Mouse (Mus musculus): ENCODE data around the gene Cyp1b1. TPM values are rescaled to one million over a fixed set of nuclear protein-coding genes. Genes with fewer than 3 reads are reported as not detected.

The Cyp1b1 gene
- polyA plus RNA-seq, 1 experiment from 2014 or later = 2.1 TPM

DNA sequence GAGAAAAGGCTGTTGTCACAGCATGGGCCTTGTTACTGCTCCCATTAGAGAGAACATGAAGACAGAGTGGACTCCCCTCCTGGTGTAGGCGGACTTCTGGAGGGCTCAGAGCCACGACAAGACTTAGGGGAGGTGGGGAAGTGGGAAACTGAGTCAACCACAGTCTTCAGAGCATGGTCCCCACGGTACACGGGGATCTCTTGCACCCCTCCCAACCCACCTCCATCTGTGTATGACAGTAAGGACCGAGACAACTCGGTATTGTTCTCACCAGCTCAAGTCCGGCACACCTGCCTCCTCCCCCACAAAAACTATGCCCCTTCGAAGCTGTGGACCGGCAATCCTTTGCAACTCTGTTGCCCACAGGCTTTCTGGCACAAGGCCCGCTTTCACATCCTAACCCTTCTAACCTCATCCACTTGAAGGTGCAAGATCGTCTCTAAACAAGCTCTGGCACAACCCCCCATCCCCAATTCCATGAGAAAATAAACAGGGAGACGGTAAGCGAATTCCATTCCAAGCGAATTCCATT is 13.3 kb upstream of the Cyp1b1 start:
- H3K4me1 ChIP-seq (ENCODE audit: control insufficient read depth, insufficient read depth, low read length) = peaks cover 19% of the 10 kb centered on the region
- no peak for ATAC-seq (replicated peaks; ENCODE audit: insufficient number of reproducible peaks, low FRiP score, low TSS enrichment)
- H3K27ac ChIP-seq (ENCODE audit: low read depth, low read length) = peak overlapping the region; percentile 22; the same call in 1 of the 2 replicates
- H3K9me3 ChIP-seq (replicated peaks; ENCODE audit: control insufficient read depth, low read length) = no peaks in the 10 kb centered on the region
- no peaks in the 10 kb centered on the region for H3K27me3 ChIP-seq (ENCODE audit: control insufficient read depth, insufficient read depth, low read length)
- peak overlapping the region; percentile 24 for H3K4me3 ChIP-seq (ENCODE audit: low read depth, low read length)
- H3K4me2 ChIP-seq = peak overlapping the region; percentile 64
- 29% methylated on average over 14 of the region's 14 CpGs for WGBS (ENCODE audit: insufficient replicate concordance)
- H3K9ac ChIP-seq (ENCODE audit: low read depth, low read length) = 0 out of 2 replicates have a peak overlapping the region, but pooled peaks have one; percentile 8
- H3K36me3 ChIP-seq (ENCODE audit: control insufficient read depth, insufficient read depth, low read length) = no peaks in the 10 kb centered on the region

DNA sequence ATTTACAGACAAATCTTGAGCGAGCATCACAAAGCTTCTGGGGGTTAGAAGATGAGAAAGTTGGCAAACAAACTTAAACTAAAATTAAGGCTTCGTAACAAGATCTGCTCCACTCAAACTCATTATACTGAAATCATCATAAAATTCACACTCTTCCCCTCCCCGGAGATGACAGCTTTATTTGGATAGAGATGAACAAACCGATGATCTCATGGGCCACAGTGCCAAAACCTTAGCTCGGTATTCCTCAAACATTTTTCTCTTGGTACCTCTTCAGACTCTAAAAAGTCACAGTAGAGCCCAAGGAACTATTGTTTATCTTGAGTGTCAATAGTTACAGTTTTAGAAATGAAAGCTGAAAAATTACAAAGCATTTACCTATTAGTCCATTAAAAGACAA is 11.8 kb upstream of the Cyp1b1 start:
- Histone ChIP-seq H3K9ac (ENCODE audit: low read depth, low read length) (no peak overlapping the region), H3K36me3 (ENCODE audit: control insufficient read depth, insufficient read depth, low read length) (no peaks in the 10 kb centered on the region), H3K4me1 (ENCODE audit: control insufficient read depth, insufficient read depth, low read length) (peaks cover 19% of the 10 kb centered on the region), H3K4me2 (no peak overlapping the region), H3K27me3 (ENCODE audit: control insufficient read depth, insufficient read depth, low read length) (no peaks in the 10 kb centered on the region), H3K27ac (ENCODE audit: low read depth, low read length) (no peak overlapping the region), H3K4me3 (ENCODE audit: low read depth, low read length) (no peak overlapping the region), H3K9me3 (replicated peaks; ENCODE audit: control insufficient read depth, low read length) (no peaks in the 10 kb centered on the region)
- ATAC-seq (replicated peaks; ENCODE audit: insufficient number of reproducible peaks, low FRiP score, low TSS enrichment) = no peak
- WGBS (ENCODE audit: insufficient replicate concordance) = 83% methylated on average over 5 of the region's 5 CpGs

DNA sequence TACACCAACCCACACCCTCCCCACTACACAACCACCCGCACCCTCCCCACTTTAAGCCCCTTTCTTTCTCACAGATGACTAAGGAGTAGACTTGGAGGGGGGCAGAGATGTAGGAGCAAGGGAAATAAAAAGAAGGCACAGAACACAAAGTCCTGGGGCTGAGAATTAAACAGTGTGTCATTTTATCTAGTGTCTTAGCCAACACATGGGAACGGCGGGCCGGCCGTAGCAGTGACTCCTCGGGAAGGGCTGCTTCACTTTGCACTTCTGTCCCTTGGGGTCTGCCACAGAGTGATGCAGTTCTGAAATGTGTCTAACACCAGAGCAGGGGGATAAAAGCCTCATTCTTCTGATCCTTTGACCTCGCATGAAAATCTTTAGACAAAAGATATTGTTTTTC is 5.8 kb upstream of the Cyp1b1 start:
- ATAC-seq (replicated peaks; ENCODE audit: insufficient number of reproducible peaks, low FRiP score, low TSS enrichment) = no peak

DNA sequence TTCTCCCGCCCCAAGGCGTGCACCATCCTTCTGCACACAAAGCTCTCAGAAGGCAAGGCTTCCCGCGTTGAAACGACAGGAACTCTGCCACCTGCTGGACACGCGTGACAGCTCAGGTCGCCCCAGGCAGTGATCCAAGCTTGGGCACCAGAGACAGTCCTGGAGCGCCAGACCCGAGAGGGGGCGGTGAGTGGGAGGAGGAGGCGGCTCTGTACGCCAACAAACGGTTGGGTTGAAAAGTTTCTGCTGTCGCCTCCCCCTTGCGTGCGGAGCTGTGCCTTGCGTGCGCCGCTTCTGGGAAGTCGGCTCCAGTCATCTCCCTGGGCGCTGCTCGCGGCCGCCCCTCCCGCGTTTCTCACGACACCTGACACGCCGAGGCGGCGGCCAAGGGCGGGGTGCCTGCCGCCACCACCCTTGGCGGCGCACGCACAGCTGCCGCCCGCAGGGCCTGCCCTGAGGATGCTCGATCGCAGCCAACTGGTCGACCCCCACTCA is 835 bp upstream of the Cyp1b1 start:
- ATAC-seq (replicated peaks; ENCODE audit: insufficient number of reproducible peaks, low FRiP score, low TSS enrichment) = peak; percentile 75
- peak overlapping the region; percentile 48 for H3K4me3 ChIP-seq (ENCODE audit: low read depth, low read length)
- H3K4me1 ChIP-seq (ENCODE audit: control insufficient read depth, insufficient read depth, low read length) = peaks cover 23% of the 10 kb centered on the region
- peak overlapping the region; percentile 63 for H3K9ac ChIP-seq (ENCODE audit: low read depth, low read length)
- H3K27ac ChIP-seq (ENCODE audit: low read depth, low read length) = no peak overlapping the region
- H3K4me2 ChIP-seq = peak overlapping the region; percentile 89
- WGBS (ENCODE audit: insufficient replicate concordance) = under 1% methylated on average over 40 of the region's 42 CpGs
- no peaks in the 10 kb centered on the region for H3K9me3 ChIP-seq (replicated peaks; ENCODE audit: control insufficient read depth, low read length)
- no peaks in the 10 kb centered on the region for H3K36me3 ChIP-seq (ENCODE audit: control insufficient read depth, insufficient read depth, low read length)
- H3K27me3 ChIP-seq (ENCODE audit: control insufficient read depth, insufficient read depth, low read length) = peaks cover 40% of the 10 kb centered on the region

More for the DNA sequence above, 5.8 kb upstream of the Cyp1b1 start:
- Histone ChIP-seq H3K4me2 (no peak overlapping the region), H3K27me3 (ENCODE audit: control insufficient read depth, insufficient read depth, low read length) (0 out of 2 replicates have a peak, but pooled peaks cover 3% of the 10 kb centered on the region), H3K9ac (ENCODE audit: low read depth, low read length) (no peak overlapping the region), H3K9me3 (replicated peaks; ENCODE audit: control insufficient read depth, low read length) (no peaks in the 10 kb centered on the region), H3K27ac (ENCODE audit: low read depth, low read length) (no peak overlapping the region), H3K4me3 (ENCODE audit: low read depth, low read length) (no peak overlapping the region), H3K4me1 (ENCODE audit: control insufficient read depth, insufficient read depth, low read length) (no peaks in the 10 kb centered on the region), H3K36me3 (ENCODE audit: control insufficient read depth, insufficient read depth, low read length) (no peaks in the 10 kb centered on the region)
- WGBS (ENCODE audit: insufficient replicate concordance) = 62% methylated on average over 7 of the region's 7 CpGs

DNA sequence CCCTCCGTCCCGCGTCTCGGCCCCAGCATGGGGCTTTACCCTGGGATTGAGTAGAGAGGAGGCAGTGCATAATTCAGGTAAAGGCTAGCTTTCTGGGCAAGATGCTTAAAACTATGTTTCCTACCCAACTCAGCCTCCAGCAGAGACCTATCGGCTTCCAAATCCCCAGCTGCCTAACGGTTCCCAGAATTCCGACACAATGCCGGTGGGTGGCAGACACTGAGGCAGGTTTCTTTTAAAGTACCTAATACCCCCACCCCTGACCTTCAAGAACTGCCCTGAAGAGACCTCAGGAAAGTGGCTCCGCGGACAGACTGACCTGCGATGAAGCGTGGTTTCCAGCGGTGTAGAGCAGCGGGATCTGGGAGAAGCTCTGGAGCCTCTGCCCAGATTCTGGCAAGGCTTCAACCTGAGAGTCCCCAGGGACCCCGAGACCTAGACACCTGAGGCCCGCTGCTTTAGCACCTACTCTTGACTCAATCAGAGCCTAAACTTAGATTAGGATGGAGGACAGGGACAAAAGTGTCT is 429 bp downstream of the Cyp1b1 start:
- Histone ChIP-seq H3K36me3 (ENCODE audit: control insufficient read depth, insufficient read depth, low read length) (no peaks in the 10 kb centered on the region), H3K4me3 (ENCODE audit: low read depth, low read length) (peak overlapping the region; percentile 48), H3K9ac (ENCODE audit: low read depth, low read length) (no peak overlapping the region), H3K27me3 (ENCODE audit: control insufficient read depth, insufficient read depth, low read length) (peaks cover 40% of the 10 kb centered on the region), H3K27ac (ENCODE audit: low read depth, low read length) (no peak overlapping the region), H3K4me2 (peak overlapping the region; percentile 89), H3K4me1 (ENCODE audit: control insufficient read depth, insufficient read depth, low read length) (peaks cover 23% of the 10 kb centered on the region), H3K9me3 (replicated peaks; ENCODE audit: control insufficient read depth, low read length) (no peaks in the 10 kb centered on the region)
- ATAC-seq (replicated peaks; ENCODE audit: insufficient number of reproducible peaks, low FRiP score, low TSS enrichment) = no peak
- 1% methylated on average over 16 of the region's 16 CpGs for WGBS (ENCODE audit: insufficient replicate concordance)

DNA sequence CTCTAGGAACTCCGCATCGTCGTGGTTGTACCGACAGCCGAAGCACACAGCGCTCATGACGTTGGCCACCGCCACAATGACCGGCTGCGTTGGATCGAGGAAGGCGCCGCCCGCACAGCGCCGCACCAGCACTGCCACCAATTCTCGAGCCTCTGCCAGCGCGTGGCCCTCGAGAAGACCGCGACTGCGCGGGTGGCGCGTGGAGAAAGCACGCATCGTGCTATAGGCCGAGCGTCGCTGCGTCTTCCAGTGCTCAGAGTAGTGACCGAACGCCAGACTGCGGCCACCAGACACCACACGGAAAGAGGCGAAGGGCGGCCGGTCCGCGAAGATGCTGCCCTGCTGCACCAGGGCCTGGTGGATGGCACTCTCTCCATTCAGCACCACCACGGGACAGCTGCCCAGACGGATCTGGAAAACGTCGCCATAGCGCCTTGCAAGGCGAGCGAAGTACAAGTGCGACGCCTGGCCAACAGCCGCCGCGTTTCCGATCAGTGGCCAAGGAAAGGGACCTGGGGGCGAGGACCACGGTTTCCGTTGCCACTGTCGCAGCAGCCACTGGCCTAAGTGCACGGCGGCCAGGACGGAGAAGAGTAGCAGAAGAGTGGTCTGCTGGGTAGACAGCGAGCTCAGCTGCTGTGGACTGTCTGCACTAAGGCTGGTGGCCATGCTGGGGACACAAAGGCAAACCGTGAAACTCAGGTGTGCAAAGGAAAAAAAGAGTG is 1.1 kb downstream of the Cyp1b1 start:
- Histone ChIP-seq H3K36me3 (ENCODE audit: control insufficient read depth, insufficient read depth, low read length) (no peaks in the 10 kb centered on the region), H3K4me3 (ENCODE audit: low read depth, low read length) (peak overlapping the region; percentile 48), H3K27ac (ENCODE audit: low read depth, low read length) (no peak overlapping the region), H3K4me2 (peak overlapping the region; percentile 89), H3K9me3 (replicated peaks; ENCODE audit: control insufficient read depth, low read length) (no peaks in the 10 kb centered on the region), H3K27me3 (ENCODE audit: control insufficient read depth, insufficient read depth, low read length) (peaks cover 40% of the 10 kb centered on the region), H3K9ac (ENCODE audit: low read depth, low read length) (0 out of 2 replicates have a peak overlapping the region, but pooled peaks have one; percentile 10), H3K4me1 (ENCODE audit: control insufficient read depth, insufficient read depth, low read length) (peaks cover 23% of the 10 kb centered on the region)
- under 1% methylated on average over 63 of the region's 63 CpGs for WGBS (ENCODE audit: insufficient replicate concordance)
- no peak; the same call in 1 of the 2 replicates for ATAC-seq (replicated peaks; ENCODE audit: insufficient number of reproducible peaks, low FRiP score, low TSS enrichment)

DNA sequence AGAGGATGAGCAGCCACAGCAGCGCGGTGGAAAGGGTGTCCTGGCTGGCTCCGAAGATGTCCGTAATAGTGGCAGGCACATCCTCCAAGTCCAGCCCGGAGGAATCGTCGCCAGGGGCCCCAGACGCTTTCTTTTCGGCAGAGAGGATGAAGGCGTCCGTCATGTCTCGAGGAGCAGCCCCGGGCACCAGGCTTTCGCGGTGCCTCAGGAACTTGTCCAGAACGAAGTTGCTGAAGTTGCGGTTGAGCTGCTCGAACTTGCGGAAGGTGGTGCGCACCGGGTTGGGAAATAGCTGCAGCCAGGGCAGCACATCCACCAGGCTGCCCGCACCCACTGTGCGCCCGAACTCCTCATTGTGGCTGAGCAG is 1.6 kb downstream of the Cyp1b1 start:
- Histone ChIP-seq H3K27ac (ENCODE audit: low read depth, low read length) (no peak overlapping the region), H3K4me3 (ENCODE audit: low read depth, low read length) (peak overlapping the region; percentile 48), H3K36me3 (ENCODE audit: control insufficient read depth, insufficient read depth, low read length) (no peaks in the 10 kb centered on the region), H3K9me3 (replicated peaks; ENCODE audit: control insufficient read depth, low read length) (no peaks in the 10 kb centered on the region), H3K9ac (ENCODE audit: low read depth, low read length) (no peak overlapping the region), H3K27me3 (ENCODE audit: control insufficient read depth, insufficient read depth, low read length) (peaks cover 40% of the 10 kb centered on the region), H3K4me1 (ENCODE audit: control insufficient read depth, insufficient read depth, low read length) (peaks cover 23% of the 10 kb centered on the region), H3K4me2 (peak overlapping the region; percentile 89)
- no peak for ATAC-seq (replicated peaks; ENCODE audit: insufficient number of reproducible peaks, low FRiP score, low TSS enrichment)
- WGBS (ENCODE audit: insufficient replicate concordance) = 1% methylated on average over 24 of the region's 24 CpGs

DNA sequence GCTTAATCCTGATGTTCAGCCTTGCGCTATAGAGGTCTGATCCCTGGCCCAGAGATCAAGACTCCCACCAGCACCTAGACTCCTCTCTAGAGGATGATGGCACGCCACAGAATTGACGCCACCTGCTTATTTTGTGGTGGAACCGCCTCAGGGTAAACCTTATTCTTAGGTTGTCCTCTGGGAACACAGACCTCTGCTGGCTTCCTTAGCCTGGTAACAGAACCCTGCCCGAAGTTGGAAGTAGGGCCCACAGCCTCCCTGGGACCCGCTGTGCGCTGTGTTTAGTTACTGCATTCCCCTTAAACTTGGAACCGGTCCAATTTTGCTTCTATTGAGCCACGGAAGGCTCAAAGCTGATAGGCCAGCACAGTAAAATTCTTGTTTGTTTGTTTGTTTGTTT is 2.3 kb downstream of the Cyp1b1 start:
- Histone ChIP-seq H3K9ac (ENCODE audit: low read depth, low read length) (no peak overlapping the region), H3K4me2 (no peak overlapping the region), H3K36me3 (ENCODE audit: control insufficient read depth, insufficient read depth, low read length) (no peaks in the 10 kb centered on the region), H3K27ac (ENCODE audit: low read depth, low read length) (no peak overlapping the region), H3K4me1 (ENCODE audit: control insufficient read depth, insufficient read depth, low read length) (peaks cover 23% of the 10 kb centered on the region), H3K4me3 (ENCODE audit: low read depth, low read length) (peak overlapping the region; percentile 10; the same call in 1 of the 2 replicates), H3K27me3 (ENCODE audit: control insufficient read depth, insufficient read depth, low read length) (peaks cover 37% of the 10 kb centered on the region), H3K9me3 (replicated peaks; ENCODE audit: control insufficient read depth, low read length) (no peaks in the 10 kb centered on the region)
- WGBS (ENCODE audit: insufficient replicate concordance) = 5% methylated on average over 9 of the region's 9 CpGs
- no peak for ATAC-seq (replicated peaks; ENCODE audit: insufficient number of reproducible peaks, low FRiP score, low TSS enrichment)

Data from heart, embryonic 11.5 days (tissue).